Mouse (Mus musculus) liver, embryonic 12.5 days (tissue): Measurements from ENCODE around the gene Hoxb9. TPM values are rescaled to one million over a fixed set of nuclear protein-coding genes. Genes with fewer than 3 reads are reported as not detected.

Experiments
- ATAC-seq: fragments of 200-750 bp; cut with Nextera tagmentation; 2 replicates; pipeline ENCODE4 v1.8.0; 2017; ENCODE audit warnings: moderate number of reproducible peaks, mild to moderate bottlenecking, moderate library complexity
- H3K27ac ChIP-seq: fragments of 300-500 bp; sonication (generic); 2 replicates; pipeline ENCODE4 v1.5.1; 2016; ENCODE audit warnings: mild to moderate bottlenecking
- H3K27me3 ChIP-seq: fragments of 300-500 bp; sonication (generic); replicated peaks from 2 replicates; pipeline ENCODE4 v1.6.1; 2016; ENCODE audit warnings: mild to moderate bottlenecking, moderate library complexity
- H3K36me3 ChIP-seq: fragments of 300-500 bp; sonication (generic); 2 replicates; pipeline ENCODE4 v1.6.1; 2016; ENCODE audit warnings: mild to moderate bottlenecking, moderate library complexity
- H3K4me1 ChIP-seq: fragments of 300-500 bp; sonication (generic); 2 replicates; pipeline ENCODE4 v1.6.1; 2016
- H3K4me2 ChIP-seq: fragments of 300-500 bp; sonication (generic); 2 replicates; pipeline ENCODE4 v1.6.1; 2016; ENCODE audit warnings: mild to moderate bottlenecking, moderate library complexity
- H3K4me3 ChIP-seq: fragments of 300-500 bp; sonication (generic); 2 replicates; pipeline ENCODE4 v1.5.1; 2016; ENCODE audit warnings: mild to moderate bottlenecking, moderate library complexity
- H3K9ac ChIP-seq: fragments of 300-500 bp; sonication (generic); 2 replicates; pipeline ENCODE4 v1.6.1; 2016; ENCODE audit warnings: mild to moderate bottlenecking, moderate library complexity
- H3K9me3 ChIP-seq: fragments of 300-500 bp; sonication (generic); replicated peaks from 2 replicates; pipeline ENCODE4 v1.6.1; 2016; ENCODE audit warnings: mild to moderate bottlenecking, moderate library complexity
- WGBS: fragments of 180-500 bp; shearing (Covaris S2); methylation state at CpG from one replicate; pipeline ENCODE4 v1.1.7; 2016; ENCODE audit not compliant: insufficient replicate concordance; 5-methylcytosine and 5-hydroxymethylcytosine counted together
- polyA plus RNA-seq: library from polyadenylated mRNA; unstranded; fragments of >200 nt; fragmentation: Nextera tagmentation; extraction: Ambion mirVana; gene quantifications from 2 replicates; pipeline ENCODE4 v1.2.1, GENCODE M21; 2016

Hoxb9 gene
- polyA plus RNA-seq, 1 experiment from 2014 or later: not detected

- Histone ChIP-seq H3K4me2 (no peak overlapping the region), H3K9ac (no peak overlapping the region), H3K9me3 (no peaks in the 10 kb centered on the region), H3K27ac (no peak overlapping the region), H3K27me3 (peaks cover 99% of the 10 kb centered on the region), H3K4me1 (peaks cover 9% of the 10 kb centered on the region; the same call in 1 of the 2 replicates), H3K4me3 (no peak overlapping the region), H3K36me3 (no peaks in the 10 kb centered on the region)
- 11% methylated on average over 21 of the region's 21 CpGs for WGBS
- ATAC-seq: no peak
Observed at GRCm38 (mm10) chr11:96289293-96289692, 18.0 kb downstream of the Hoxb9 start.

GRCm38 (mm10) chr11:96289837-96290236 is 18.6 kb downstream of the Hoxb9 start:
- Histone ChIP-seq H3K36me3 (no peaks in the 10 kb centered on the region), H3K9ac (no peak overlapping the region), H3K27ac (no peak overlapping the region), H3K9me3 (no peaks in the 10 kb centered on the region), H3K4me2 (no peak overlapping the region), H3K27me3 (peaks cover 99% of the 10 kb centered on the region), H3K4me3 (no peak overlapping the region), H3K4me1 (peaks cover 12% of the 10 kb centered on the region; the same call in 1 of the 2 replicates)
- no peak for ATAC-seq
- WGBS: 22% methylated on average over 6 of the region's 6 CpGs

GRCm38 (mm10) chr11:96290705-96291355 is 19.6 kb downstream of the Hoxb9 start:
- peaks cover 14% of the 10 kb centered on the region; the same call in 1 of the 2 replicates for H3K4me1 ChIP-seq
- H3K27ac ChIP-seq: no peak overlapping the region
- H3K27me3 ChIP-seq: peaks cover 99% of the 10 kb centered on the region
- no peak for ATAC-seq
- H3K4me3 ChIP-seq: no peak overlapping the region
- no peaks in the 10 kb centered on the region for H3K36me3 ChIP-seq
- H3K9me3 ChIP-seq: no peaks in the 10 kb centered on the region
- H3K4me2 ChIP-seq: no peak overlapping the region
- no peak overlapping the region for H3K9ac ChIP-seq
- WGBS: 22% methylated on average over 17 of the region's 17 CpGs

GRCm38 (mm10) chr11:96291681-96292564 is 20.7 kb downstream of the Hoxb9 start, which contains the start of gene Hoxb6:
Gene Hoxb6, plus strand, starts transcription at chr11:96292476.
- H3K9me3 ChIP-seq: no peaks in the 10 kb centered on the region
- no peak within 1 kb of the TSS for H3K9ac ChIP-seq
- peaks cover 11% of the 10 kb centered on the region; the same call in 1 of the 2 replicates for H3K4me1 ChIP-seq
- no peak for ATAC-seq
- H3K27me3 ChIP-seq: peaks cover 99% of the 10 kb centered on the region
- H3K4me3 ChIP-seq: no peak within 1 kb of the TSS
- 8% methylated on average over 21 of the region's 22 CpGs for WGBS
- H3K36me3 ChIP-seq: no peaks in the 10 kb centered on the region
- H3K27ac ChIP-seq: no peak within 1 kb of the TSS
- H3K4me2 ChIP-seq: no peak within 1 kb of the TSS

GRCm38 (mm10) chr11:96292565-96293301 is 21.5 kb downstream of the Hoxb9 start:
- no peak for ATAC-seq
- H3K27me3 ChIP-seq: peaks cover 99% of the 10 kb centered on the region
- WGBS: 2% methylated on average over 12 of the region's 12 CpGs
- no peak overlapping the region for H3K9ac ChIP-seq
- no peak overlapping the region for H3K27ac ChIP-seq
- H3K4me2 ChIP-seq: no peak overlapping the region
- H3K4me3 ChIP-seq: no peak overlapping the region
- peaks cover 9% of the 10 kb centered on the region; the same call in 1 of the 2 replicates for H3K4me1 ChIP-seq
- no peaks in the 10 kb centered on the region for H3K9me3 ChIP-seq
- H3K36me3 ChIP-seq: no peaks in the 10 kb centered on the region

- H3K27ac ChIP-seq: no peak overlapping the region
- peaks cover 9% of the 10 kb centered on the region; the same call in 1 of the 2 replicates for H3K4me1 ChIP-seq
- ATAC-seq: no peak
- no peak overlapping the region for H3K4me3 ChIP-seq
- H3K9ac ChIP-seq: no peak overlapping the region
- no peaks in the 10 kb centered on the region for H3K9me3 ChIP-seq
- H3K4me2 ChIP-seq: no peak overlapping the region
- H3K27me3 ChIP-seq: peaks cover 99% of the 10 kb centered on the region
- WGBS: 2% methylated on average over 22 of the region's 22 CpGs
- no peaks in the 10 kb centered on the region for H3K36me3 ChIP-seq
Observed at GRCm38 (mm10) chr11:96293302-96293921, 22.2 kb downstream of the Hoxb9 start.

GRCm38 (mm10) chr11:96294245-96295091 is 23.2 kb downstream of the Hoxb9 start:
- peaks cover 99% of the 10 kb centered on the region for H3K27me3 ChIP-seq
- no peaks in the 10 kb centered on the region for H3K36me3 ChIP-seq
- H3K9ac ChIP-seq: no peak overlapping the region
- peaks cover 9% of the 10 kb centered on the region; the same call in 1 of the 2 replicates for H3K4me1 ChIP-seq
- H3K27ac ChIP-seq: no peak overlapping the region
- H3K4me3 ChIP-seq: no peak overlapping the region
- ATAC-seq: no peak
- WGBS: under 1% methylated on average over 32 of the region's 32 CpGs
- H3K4me2 ChIP-seq: no peak overlapping the region
- no peaks in the 10 kb centered on the region for H3K9me3 ChIP-seq

- Histone ChIP-seq H3K4me1 (peaks cover 10% of the 10 kb centered on the region; the same call in 1 of the 2 replicates), H3K27me3 (peaks cover 99% of the 10 kb centered on the region), H3K9me3 (no peaks in the 10 kb centered on the region), H3K27ac (no peak overlapping the region), H3K9ac (no peak overlapping the region), H3K4me2 (no peak overlapping the region), H3K36me3 (no peaks in the 10 kb centered on the region), H3K4me3 (no peak overlapping the region)
- ATAC-seq: no peak
- WGBS: 1% methylated on average over 30 of the region's 30 CpGs
Observed at GRCm38 (mm10) chr11:96295092-96295835, 24.0 kb downstream of the Hoxb9 start.

GRCm38 (mm10) chr11:96296997-96297396 is 25.7 kb downstream of the Hoxb9 start:
- peaks cover 100% of the 10 kb centered on the region for H3K27me3 ChIP-seq
- 17% methylated on average over 2 of the region's 2 CpGs for WGBS
- no peaks in the 10 kb centered on the region for H3K9me3 ChIP-seq
- no peak overlapping the region for H3K27ac ChIP-seq
- H3K4me2 ChIP-seq: no peak overlapping the region
- peaks cover 13% of the 10 kb centered on the region; the same call in 1 of the 2 replicates for H3K4me1 ChIP-seq
- no peak overlapping the region for H3K9ac ChIP-seq
- no peak overlapping the region for H3K4me3 ChIP-seq
- no peak for ATAC-seq
- H3K36me3 ChIP-seq: no peaks in the 10 kb centered on the region

- 28% methylated on average over 3 of the region's 3 CpGs for WGBS
- Histone ChIP-seq H3K9me3 (no peaks in the 10 kb centered on the region), H3K4me3 (no peak overlapping the region), H3K27me3 (peaks cover 100% of the 10 kb centered on the region), H3K4me1 (peaks cover 13% of the 10 kb centered on the region; the same call in 1 of the 2 replicates), H3K9ac (no peak overlapping the region), H3K27ac (no peak overlapping the region), H3K4me2 (no peak overlapping the region), H3K36me3 (no peaks in the 10 kb centered on the region)
- no peak for ATAC-seq
Observed at GRCm38 (mm10) chr11:96297428-96297827, 26.2 kb downstream of the Hoxb9 start.
